Mouse (Mus musculus) myocyte (in vitro differentiated cells): ENCODE results near the gene Trpv4.

Source experiments
- E2F4 ChIP-seq: IDR thresholded peaks from one replicate; pipeline ENCODE4 v1.6.1; 2011; ENCODE audit warnings: mild to moderate bottlenecking, control low read depth, moderate library complexity; ENCODE audit not compliant: insufficient read depth
- MAX ChIP-seq: IDR thresholded peaks from one replicate; pipeline ENCODE4 v1.6.1; 2011; ENCODE audit warnings: low read depth, mild to moderate bottlenecking, control low read depth
- MYOD1 ChIP-seq, 3 experiments: IDR thresholded peaks; one replicate each; pipeline ENCODE4 v1.6.1; 2011; ENCODE audit warnings: control low read depth in 2 of 3, low read depth in 2 of 3, mild to moderate bottlenecking in 2 of 3, moderate library complexity in 1 of 3; ENCODE audit not compliant: insufficient read length in 2 of 3, control insufficient read depth in 1 of 3
- POLR2A ChIP-seq: IDR thresholded peaks from one replicate; pipeline ENCODE4 v1.6.1; 2011; ENCODE audit warnings: low read depth, mild to moderate bottlenecking, control low read depth, moderate library complexity; ENCODE audit not compliant: insufficient read length
- TCF12 ChIP-seq: IDR thresholded peaks from one replicate; pipeline ENCODE4 v1.6.1; 2011; ENCODE audit warnings: mild to moderate bottlenecking, control low read depth; ENCODE audit not compliant: poor library complexity, insufficient read depth, severe bottlenecking

DNA sequence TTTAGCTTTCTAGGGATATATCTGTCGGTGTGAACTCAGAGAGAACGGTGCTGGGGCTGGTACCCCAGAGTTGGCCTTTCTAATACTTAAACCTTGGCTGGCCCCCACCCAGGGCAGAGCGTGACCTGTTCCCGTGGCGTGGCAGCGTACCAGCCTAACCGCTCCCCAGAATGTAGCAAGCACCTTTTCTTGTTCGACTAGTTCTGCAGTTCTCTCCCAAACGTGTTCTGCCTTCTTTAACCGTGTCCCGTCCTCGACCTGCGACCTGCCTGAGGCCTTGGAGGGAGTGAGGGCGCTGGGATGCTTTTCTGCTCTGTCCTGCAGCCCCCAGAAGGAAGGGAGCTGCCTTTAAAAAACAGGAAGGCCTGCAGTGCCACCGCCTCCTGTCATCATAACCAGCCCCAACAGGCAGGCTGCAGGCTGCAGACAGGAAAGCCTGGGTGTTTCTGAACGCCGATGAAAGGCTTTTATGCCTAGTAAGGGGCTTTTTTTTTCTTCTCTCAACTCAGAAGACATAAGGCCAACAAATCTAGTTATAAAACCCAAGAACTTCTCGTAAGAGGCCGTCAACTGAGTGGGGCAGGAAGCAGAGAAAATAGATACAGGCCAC lies 22.6 kb upstream of the Trpv4 start:
- TF ChIP-seq E2F4 (no peak), POLR2A (no peak), TCF12 (no peak), MYOD1 (IDR thresholded peaks at IDR 0.05; ENCODE audit: control insufficient read depth in 1 of 3, insufficient read length in 2 of 3, low read depth in 2 of 3) (no peak), MAX (no peak)
